Mouse (Mus musculus): ENCODE data around the gene Sh3bgrl3.
"Not testable (repeated sequence)": the region's sequence is repeated elsewhere in the genome, so short reads cannot be mapped to it uniquely, and the experiment has no call there.

DNA sequence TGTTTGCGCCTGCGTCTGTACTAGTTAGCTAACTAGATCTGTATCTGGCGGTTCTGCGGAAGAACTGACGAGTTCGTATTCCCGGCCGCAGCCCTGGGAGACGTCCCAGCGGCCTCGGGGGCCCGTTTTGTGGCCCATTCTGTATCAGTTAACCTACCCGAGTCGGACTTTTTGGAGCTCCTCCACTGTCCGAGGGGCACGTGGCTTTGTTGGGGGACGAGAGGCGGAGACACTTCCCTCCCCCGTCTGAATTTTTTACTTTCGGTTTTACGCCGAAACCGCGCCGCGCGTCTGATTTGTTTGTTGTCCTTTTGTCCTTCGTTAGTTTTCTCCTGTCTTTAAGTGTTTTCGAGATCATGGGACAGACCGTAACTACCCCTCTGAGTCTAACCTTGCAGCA lies 31.5 kb upstream of the Sh3bgrl3 start:
- not testable (repeated sequence) for TF ChIP-seq CTCF, POLR2A (IDR thresholded peaks at IDR 0.05; ENCODE audit: insufficient read depth, low read depth, low read length)

All from olfactory bulb, adult 2 months (tissue).